ENCODE assay signal across 8 mouse cellular contexts in genomic region chr19:47919966-47920375, GRCm38 (mm10). TPM values are rescaled to one million over a fixed set of nuclear protein-coding genes. Genes with fewer than 3 reads are reported as not detected.
DNase-seq lines count a peak whose midpoint lies in the region; ATAC-seq and TF ChIP-seq lines count a peak whose summit lies in the region.

No protein-coding gene starts in this region.

- peak overlapping the region; percentile 99 for H3K27ac ChIP-seq in MEL (ENCODE audit: control insufficient read depth, low read depth, low read length)
- peak overlapping the region; percentile 98 for H3K27ac ChIP-seq in forebrain, embryonic 10.5 days
- peak overlapping the region; percentile 81; the same call in 1 of the 2 replicates for H3K27ac ChIP-seq in hindbrain, embryonic 14.5 days
- H3K27ac ChIP-seq in liver, embryonic 12.5 days, result peak overlapping the region; percentile 80
- peak overlapping the region; percentile 85 for H3K27ac ChIP-seq in neural tube, embryonic 13.5 days (replicated peaks)

- 9% methylated on average over 8 of the region's 8 CpGs for WGBS in forebrain, embryonic 10.5 days
- 7% methylated on average over 8 of the region's 8 CpGs for WGBS in hindbrain, embryonic 14.5 days
- 4% methylated on average over 8 of the region's 8 CpGs for WGBS in liver, embryonic 12.5 days (ENCODE audit: insufficient replicate concordance)
- WGBS in neural tube, embryonic 13.5 days, result 7% methylated on average over 8 of the region's 8 CpGs

- peak overlapping the region; percentile 85 for H3K4me2 ChIP-seq in hindbrain, embryonic 14.5 days (replicated peaks)
- peak overlapping the region; percentile 90 for H3K4me2 ChIP-seq in liver, embryonic 12.5 days
- H3K4me2 ChIP-seq in neural tube, embryonic 13.5 days, result peak overlapping the region; percentile 87

- no peak for TF ChIP-seq RAD21 in MEL (IDR thresholded peaks at IDR 0.05; ENCODE audit: low read depth, low read length)

- H3K36me3 ChIP-seq in MEL (ENCODE audit: control insufficient read depth in 1 of 2, insufficient read depth in 2 of 2, low read length in 2 of 2), result peaks cover 0 to 18% of the 10 kb centered on the region in 2 experiments; a peak in 2 of 4 replicates
- no peaks in the 10 kb centered on the region for H3K36me3 ChIP-seq in forebrain, embryonic 10.5 days (replicated peaks)
- H3K36me3 ChIP-seq in hindbrain, embryonic 14.5 days (replicated peaks; ENCODE audit: control insufficient read depth, insufficient read depth), result no peaks in the 10 kb centered on the region
- H3K36me3 ChIP-seq in liver, embryonic 12.5 days, result no peaks in the 10 kb centered on the region
- H3K36me3 ChIP-seq in neural tube, embryonic 13.5 days, result no peaks in the 10 kb centered on the region

- no peak for TF ChIP-seq CTCF in MEL (IDR thresholded peaks at IDR 0.05 in 2 of 3, conservative IDR thresholded peaks at IDR 0.05 in 1 of 3; ENCODE audit: control insufficient read depth in 1 of 3, insufficient read depth in 1 of 3, low read depth in 2 of 3, low read length in 3 of 3, poor library complexity in 1 of 3, severe bottlenecking in 1 of 3)

- H3K4me3 ChIP-seq in MEL (ENCODE audit: control insufficient read depth in 1 of 2, insufficient read depth in 1 of 2, low read depth in 2 of 2, low read length in 2 of 2), result peak overlapping the region; percentile 54 to 98
- H3K4me3 ChIP-seq in forebrain, embryonic 10.5 days, result peak overlapping the region; percentile 90
- H3K4me3 ChIP-seq in hindbrain, embryonic 14.5 days (replicated peaks; ENCODE audit: low read length), result peak overlapping the region; percentile 66
- peak overlapping the region; percentile 83 for H3K4me3 ChIP-seq in liver, embryonic 12.5 days
- peak overlapping the region; percentile 62 for H3K4me3 ChIP-seq in neural tube, embryonic 13.5 days

- no peaks in the 10 kb centered on the region for H3K27me3 ChIP-seq in MEL (ENCODE audit: control insufficient read depth in 1 of 2, insufficient read depth in 2 of 2, low read length in 2 of 2)
- H3K27me3 ChIP-seq in forebrain, embryonic 10.5 days (ENCODE audit: poor library complexity, severe bottlenecking), result no peaks in the 10 kb centered on the region
- no peaks in the 10 kb centered on the region for H3K27me3 ChIP-seq in hindbrain, embryonic 14.5 days (ENCODE audit: control insufficient read depth, insufficient read depth, low read length)
- no peaks in the 10 kb centered on the region for H3K27me3 ChIP-seq in liver, embryonic 12.5 days (replicated peaks)
- no peaks in the 10 kb centered on the region for H3K27me3 ChIP-seq in neural tube, embryonic 13.5 days

- TF ChIP-seq EP300 in MEL (IDR thresholded peaks at IDR 0.05; ENCODE audit: low read depth in 1 of 2, low read length in 2 of 2), result peak in 1 of 2 experiments; percentile 56; a peak in 3 of 4 replicates

- H3K9me3 ChIP-seq in MEL (replicated peaks; ENCODE audit: insufficient read depth, low read length), result no peaks in the 10 kb centered on the region
- no peaks in the 10 kb centered on the region for H3K9me3 ChIP-seq in forebrain, embryonic 10.5 days
- H3K9me3 ChIP-seq in hindbrain, embryonic 14.5 days (ENCODE audit: control insufficient read depth, low read length), result no peaks in the 10 kb centered on the region
- H3K9me3 ChIP-seq in liver, embryonic 12.5 days (replicated peaks), result no peaks in the 10 kb centered on the region
- H3K9me3 ChIP-seq in neural tube, embryonic 13.5 days, result no peaks in the 10 kb centered on the region

- H3K4me1 ChIP-seq in MEL (ENCODE audit: control insufficient read depth in 1 of 2, insufficient read depth in 2 of 2, low read length in 2 of 2), result peaks cover 3 to 25% of the 10 kb centered on the region in 2 experiments
- H3K4me1 ChIP-seq in forebrain, embryonic 10.5 days, result peaks cover 40% of the 10 kb centered on the region
- H3K4me1 ChIP-seq in hindbrain, embryonic 14.5 days (replicated peaks; ENCODE audit: control insufficient read depth, insufficient read depth, low read length), result peaks cover 21% of the 10 kb centered on the region; the same call in 1 of the 2 replicates
- peaks cover 28% of the 10 kb centered on the region for H3K4me1 ChIP-seq in liver, embryonic 12.5 days
- peaks cover 33% of the 10 kb centered on the region for H3K4me1 ChIP-seq in neural tube, embryonic 13.5 days (replicated peaks)

- DNase-seq in MEL (ENCODE audit: low read depth, low spot score), result peak; percentile 75
- DNase-seq in forebrain, embryonic 10.5 days (ENCODE audit: extremely low spot score, low spot score), result no peak
- DNase-seq in hindbrain, embryonic 14.5 days (ENCODE audit: low spot score), result no peak
- no peak for DNase-seq in gastrocnemius, postnatal 25 days
- no peak for DNase-seq in embryo, embryonic 11 days
- DNase-seq in cerebellum, postnatal 36 days, result no peak

- peaks cover 32% of the 10 kb centered on the region for H3K79me2 ChIP-seq in MEL (ENCODE audit: control insufficient read depth, insufficient read depth, low read length, poor library complexity)

- TF ChIP-seq POLR2A in MEL (IDR thresholded peaks at IDR 0.05; ENCODE audit: control insufficient read depth in 1 of 2, insufficient read depth in 1 of 2, low read depth in 1 of 2, low read length in 2 of 2, poor library complexity in 1 of 2), result no peak; a peak in 1 of 4 replicates

- peak; percentile 44; the same call in 1 of the 2 replicates for ATAC-seq in hindbrain, embryonic 14.5 days (ENCODE audit: low FRiP score)
- 0 out of 2 replicates have a peak, but pooled peaks have one; percentile 4 for ATAC-seq in liver, embryonic 12.5 days
- peak; percentile 10; the same call in 1 of the 2 replicates for ATAC-seq in neural tube, embryonic 13.5 days (ENCODE audit: low read depth)

- peak overlapping the region; percentile 97 for H3K9ac ChIP-seq in MEL (ENCODE audit: control insufficient read depth, low read depth, low read length, poor library complexity, severe bottlenecking)
- peak overlapping the region; percentile 76 for H3K9ac ChIP-seq in hindbrain, embryonic 14.5 days
- peak overlapping the region; percentile 83 for H3K9ac ChIP-seq in liver, embryonic 12.5 days
- H3K9ac ChIP-seq in neural tube, embryonic 13.5 days, result 0 out of 2 replicates have a peak overlapping the region, but pooled peaks have one; percentile 75

TF ChIP-seq in MEL, 35 proteins besides CTCF, POLR2A, EP300 and RAD21 (continues in another document):
- TF ChIP-seq NRF1 (IDR thresholded peaks at IDR 0.05; ENCODE audit: insufficient read depth, low read depth, low read length, poor library complexity, severe bottlenecking), result no peak
- TF ChIP-seq BHLHE40 (IDR thresholded peaks at IDR 0.05; ENCODE audit: borderline replicate concordance, low read depth, low read length), result 0 out of 2 replicates have a peak, but pooled peaks have one; percentile 21
- TF ChIP-seq ZKSCAN1 (IDR thresholded peaks at IDR 0.05; ENCODE audit: low read depth, low read length), result no peak
- TF ChIP-seq ETS1 (IDR thresholded peaks at IDR 0.05; ENCODE audit: low read depth, low read length), result peak; percentile 72; the same call in 1 of the 2 replicates
- TF ChIP-seq GATA1 (IDR thresholded peaks at IDR 0.05; ENCODE audit: low read depth, low read length), result peak; percentile 63
- peak; percentile 94 for TF ChIP-seq MEF2A (IDR thresholded peaks at IDR 0.05; ENCODE audit: extremely low read depth, insufficient replicate concordance, low read depth, low read length, poor library complexity, severe bottlenecking)

RNA-seq across cellular contexts. Expression of gene Itprip, which starts 0.9 kb away (rescaled TPM):
- total RNA-seq in MEL (2012; rRNA removed), result 25.4 and 26.9 TPM in 2 replicates
- 10 to 100 TPM in 1 of 2 experiments, not detected in 1; 26.3 TPM for polyA plus RNA-seq in MEL (2012; ENCODE audit: insufficient read depth in 1 of 2, insufficient read length in 2 of 2, low read depth in 1 of 2, low replicate concordance in 2 of 2, missing spikeins in 1 of 2)
- polyA plus RNA-seq in forebrain, embryonic 10.5 days (2016; fragmentation: Nextera tagmentation; extraction: Ambion mirVana), result 21.2 and 21.9 TPM in 2 replicates
- 4.1 and 5.4 TPM in 2 replicates for polyA plus RNA-seq in hindbrain, embryonic 14.5 days (2014; fragmentation: Nextera tagmentation; extraction: Ambion mirVana)
- 5.3 and 5.9 TPM in 2 replicates for polyA plus RNA-seq in liver, embryonic 12.5 days (2016; fragmentation: Nextera tagmentation; extraction: Ambion mirVana)
- 7.0 and 8.1 TPM in 2 replicates for polyA plus RNA-seq in neural tube, embryonic 13.5 days (2015; fragmentation: Nextera tagmentation; extraction: Ambion mirVana)
- total RNA-seq in gastrocnemius, postnatal 25 days (2021), result under 1 TPM; 0.36 to 0.70 TPM

RNA-seq across cellular contexts. Expression of gene Cfap43, which starts 0.9 kb away (rescaled TPM):
- total RNA-seq in MEL (2012; rRNA removed), result 0.12 TPM in 1 of 2 replicates, not detected in the other
- polyA plus RNA-seq in MEL (2012; ENCODE audit: insufficient read depth in 1 of 2, insufficient read length in 2 of 2, low read depth in 1 of 2, low replicate concordance in 2 of 2, missing spikeins in 1 of 2), result under 1 TPM in 1 of 2 experiments, not detected in 1; 0.10 TPM
- polyA plus RNA-seq in forebrain, embryonic 10.5 days (2016; fragmentation: Nextera tagmentation; extraction: Ambion mirVana), result 0.05 and 0.06 TPM in 2 replicates
- polyA plus RNA-seq in hindbrain, embryonic 14.5 days (2014; fragmentation: Nextera tagmentation; extraction: Ambion mirVana), result 2.3 and 4.2 TPM in 2 replicates
- 0.04 TPM in 1 of 2 replicates, not detected in the other for polyA plus RNA-seq in liver, embryonic 12.5 days (2016; fragmentation: Nextera tagmentation; extraction: Ambion mirVana)
- polyA plus RNA-seq in neural tube, embryonic 13.5 days (2015; fragmentation: Nextera tagmentation; extraction: Ambion mirVana), result 0.28 and 0.47 TPM in 2 replicates
- total RNA-seq in gastrocnemius, postnatal 25 days (2021), result not detected

RNA-seq across cellular contexts. Expression of gene Cfap58, which starts 17.5 kb away (rescaled TPM):
- total RNA-seq in MEL (2012; rRNA removed), result not detected in 2 replicates
- polyA plus RNA-seq in MEL (2012; ENCODE audit: insufficient read depth in 1 of 2, insufficient read length in 2 of 2, low read depth in 1 of 2, low replicate concordance in 2 of 2, missing spikeins in 1 of 2), result not detected
- 0.06 TPM in 1 of 2 replicates, not detected in the other for polyA plus RNA-seq in forebrain, embryonic 10.5 days (2016; fragmentation: Nextera tagmentation; extraction: Ambion mirVana)
- polyA plus RNA-seq in hindbrain, embryonic 14.5 days (2014; fragmentation: Nextera tagmentation; extraction: Ambion mirVana), result 0.46 and 1.1 TPM in 2 replicates
- not detected in 2 replicates for polyA plus RNA-seq in liver, embryonic 12.5 days (2016; fragmentation: Nextera tagmentation; extraction: Ambion mirVana)
- 0.47 and 0.62 TPM in 2 replicates for polyA plus RNA-seq in neural tube, embryonic 13.5 days (2015; fragmentation: Nextera tagmentation; extraction: Ambion mirVana)
- not detected for total RNA-seq in gastrocnemius, postnatal 25 days (2021)

RNA-seq across cellular contexts. Expression of gene Gsto2, which starts 54.6 kb away (rescaled TPM):
- total RNA-seq in MEL (2012; rRNA removed), result not detected in 2 replicates
- under 1 TPM in 1 of 2 experiments, not detected in 1; 0.14 TPM for polyA plus RNA-seq in MEL (2012; ENCODE audit: insufficient read depth in 1 of 2, insufficient read length in 2 of 2, low read depth in 1 of 2, low replicate concordance in 2 of 2, missing spikeins in 1 of 2)
- polyA plus RNA-seq in forebrain, embryonic 10.5 days (2016; fragmentation: Nextera tagmentation; extraction: Ambion mirVana), result 0.76 and 0.81 TPM in 2 replicates
- polyA plus RNA-seq in hindbrain, embryonic 14.5 days (2014; fragmentation: Nextera tagmentation; extraction: Ambion mirVana), result 1.2 and 1.3 TPM in 2 replicates
- 0.29 and 0.31 TPM in 2 replicates for polyA plus RNA-seq in liver, embryonic 12.5 days (2016; fragmentation: Nextera tagmentation; extraction: Ambion mirVana)
- polyA plus RNA-seq in neural tube, embryonic 13.5 days (2015; fragmentation: Nextera tagmentation; extraction: Ambion mirVana), result 1.0 and 1.3 TPM in 2 replicates
- total RNA-seq in gastrocnemius, postnatal 25 days (2021), result under 1 TPM; 0.23 to 0.38 TPM
